Mouse (Mus musculus) intestine, postnatal 0 days (tissue): ENCODE results near the gene Orai2. TPM values are rescaled to one million over a fixed set of nuclear protein-coding genes. Genes with fewer than 3 reads are reported as not detected.
A peak's percentile ranks its signal among the peaks of the same experiment; 100 is the strongest.

Experiments used
- ATAC-seq: fragments of 200-750 bp; cut with Nextera tagmentation; 2 replicates; pipeline ENCODE4 v1.8.0; 2017; ENCODE audit warnings: mild to moderate bottlenecking, moderate TSS enrichment, moderate library complexity
- H3K27ac ChIP-seq: fragments of 300-500 bp; sonication (generic); 2 replicates; pipeline ENCODE4 v1.5.1; 2014; ENCODE audit warnings: mild to moderate bottlenecking, low read depth, low read length, moderate library complexity
- H3K27me3 ChIP-seq: fragments of 300-500 bp; sonication (generic); replicated peaks from 2 replicates; pipeline ENCODE4 v1.6.1; 2014; ENCODE audit warnings: low read length, mixed read lengths; ENCODE audit not compliant: control insufficient read depth, insufficient read depth
- H3K36me3 ChIP-seq: fragments of 300-500 bp; sonication (generic); 2 replicates; pipeline ENCODE4 v1.6.1; 2014; ENCODE audit warnings: mild to moderate bottlenecking, moderate library complexity; ENCODE audit not compliant: control insufficient read depth, insufficient read depth
- H3K4me1 ChIP-seq: fragments of 300-500 bp; sonication (generic); replicated peaks from 2 replicates; pipeline ENCODE4 v1.6.1; 2014; ENCODE audit warnings: antibody characterized with exemption, low read length, mixed read lengths; ENCODE audit not compliant: control insufficient read depth, insufficient read depth
- H3K4me2 ChIP-seq: fragments of 300-500 bp; sonication (generic); replicated peaks from 2 replicates; pipeline ENCODE4 v1.6.1; 2014; ENCODE audit warnings: low read depth, mild to moderate bottlenecking, moderate library complexity
- H3K4me3 ChIP-seq: fragments of 300-500 bp; sonication (generic); 2 replicates; pipeline ENCODE4 v1.5.1; 2014; ENCODE audit warnings: low read depth, low read length
- H3K9ac ChIP-seq: fragments of 300-500 bp; sonication (generic); 2 replicates; pipeline ENCODE4 v1.6.1; 2014; ENCODE audit warnings: mild to moderate bottlenecking, low read depth, low read length
- H3K9me3 ChIP-seq: fragments of 300-500 bp; sonication (generic); 2 replicates; pipeline ENCODE4 v1.6.1; 2016; ENCODE audit warnings: mixed run types; ENCODE audit not compliant: control insufficient read depth
- CTCF ChIP-seq: sonication (generic); IDR thresholded peaks from 2 replicates; pipeline ENCODE4 v1.5.1; 2016; ENCODE audit warnings: low read depth, mild to moderate bottlenecking, control low read depth, antibody characterized with exemption, moderate library complexity
- WGBS: fragments of 180-500 bp; shearing (Covaris S2); extraction: QIAGEN DNeasy Blood & Tissue Kit; methylation state at CpG from one replicate; pipeline ENCODE4 v1.1.7; 2014; 5-methylcytosine and 5-hydroxymethylcytosine counted together
- polyA plus RNA-seq: library from polyadenylated mRNA; unstranded; fragments of >200 nt; fragmentation: Nextera tagmentation; extraction: Ambion mirVana; gene quantifications from 2 replicates; pipeline ENCODE4 v1.2.1, GENCODE M21; 2015

Gene Orai2
- polyA plus RNA-seq, 1 experiment from 2014 or later: 4.3 TPM

DNA sequence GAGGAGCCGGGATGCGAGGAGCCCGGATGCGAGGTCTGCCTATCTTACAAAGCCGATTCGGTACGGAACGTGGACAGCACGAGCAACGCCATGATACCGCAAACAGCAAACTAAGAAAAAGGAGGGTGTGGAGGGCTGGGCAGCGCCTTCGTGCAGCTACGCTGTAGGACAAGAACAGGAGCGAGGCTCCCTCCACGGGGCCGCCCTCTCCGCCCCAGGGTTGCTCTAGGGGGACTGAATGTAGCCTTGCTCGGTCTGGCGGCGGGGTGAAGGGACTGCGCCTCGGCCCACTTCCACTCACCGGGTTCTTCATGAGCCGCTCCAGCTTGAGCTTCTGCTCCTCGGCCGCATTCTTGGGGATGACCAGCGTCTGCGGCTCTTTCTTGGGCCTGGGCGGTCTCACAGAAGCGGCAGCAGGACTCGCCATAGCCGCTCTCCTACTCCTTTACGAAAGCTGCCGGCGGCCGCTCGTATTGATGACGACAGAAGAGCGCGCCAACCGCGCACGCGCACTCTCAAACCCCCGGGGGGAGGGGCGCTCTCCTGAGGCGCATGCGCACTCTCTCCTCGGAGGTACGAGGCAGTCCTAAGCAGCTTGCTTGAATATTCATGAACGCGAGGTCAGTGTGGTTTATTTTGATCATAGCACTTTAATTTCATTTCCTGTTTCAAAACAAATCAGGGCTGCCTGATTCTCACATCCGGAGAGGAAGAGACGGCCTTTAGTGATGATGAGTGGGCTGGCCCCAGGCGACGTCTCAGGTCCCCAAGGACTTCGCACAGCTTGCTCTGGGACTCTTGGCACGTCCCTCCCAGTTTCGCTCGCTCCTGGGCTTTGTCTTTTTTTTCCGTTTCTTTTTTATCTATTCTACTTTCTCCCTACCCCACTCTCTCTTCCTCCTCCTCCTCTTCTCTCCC lies 28.2 kb upstream of the Orai2 start, which contains the start of gene Prkrip1:
Gene Prkrip1 (minus strand): TSS at position 490 of the 918 bp plus-strand sequence.
- peak within 1 kb of the TSS; percentile 91 for H3K9ac ChIP-seq
- no peak for TF ChIP-seq CTCF
- WGBS: under 1% methylated on average over 61 of the region's 62 CpGs
- peak; percentile 87 for ATAC-seq
- H3K36me3 ChIP-seq: peaks cover 32% of the 10 kb centered on the region
- peak within 1 kb of the TSS; percentile 93 for H3K4me3 ChIP-seq
- H3K9me3 ChIP-seq: no peaks in the 10 kb centered on the region
- no peaks in the 10 kb centered on the region for H3K27me3 ChIP-seq
- peak within 1 kb of the TSS; percentile 77 for H3K4me2 ChIP-seq
- H3K27ac ChIP-seq: peak within 1 kb of the TSS; percentile 79
- H3K4me1 ChIP-seq: no peaks in the 10 kb centered on the region

DNA sequence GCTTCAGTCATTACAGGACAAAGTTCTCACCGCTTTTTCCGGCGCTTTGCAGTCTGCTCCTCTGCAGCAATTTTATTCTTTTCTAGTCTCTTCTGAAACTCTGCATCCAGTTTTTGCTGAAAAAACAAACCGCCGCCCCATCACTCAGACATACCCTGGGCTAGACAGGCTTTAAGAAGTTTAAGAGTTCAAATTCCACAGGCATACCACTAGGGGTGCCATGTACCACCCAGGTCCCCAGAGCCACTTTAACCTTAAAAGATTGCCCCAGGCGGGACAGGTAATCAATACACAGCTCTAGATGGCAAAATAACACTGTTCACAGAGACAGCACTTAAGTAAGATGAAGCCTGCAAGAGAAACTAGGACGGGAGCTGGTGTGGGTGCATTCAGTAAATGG lies 21.4 kb upstream of the Orai2 start:
- no peak overlapping the region for H3K4me3 ChIP-seq

DNA sequence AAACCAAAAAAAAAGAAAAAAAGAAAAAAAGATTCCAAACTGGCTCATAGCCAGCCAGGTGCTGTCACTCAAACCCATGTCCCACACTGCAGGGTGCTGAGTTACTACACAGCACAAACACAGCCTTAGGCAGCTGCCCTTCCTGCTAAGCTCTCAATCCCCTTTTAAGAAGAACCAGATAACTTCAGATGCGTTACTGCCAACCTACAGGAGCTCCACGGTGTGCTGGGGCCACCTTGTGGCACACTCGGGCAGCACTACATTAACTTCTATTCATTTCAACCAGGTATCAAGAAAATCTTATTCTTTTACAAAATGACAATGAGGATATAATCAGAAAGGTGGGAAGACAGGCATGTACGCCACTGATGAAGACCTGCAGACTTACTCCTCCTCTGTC lies 16.2 kb upstream of the Orai2 start:
- H3K4me1 ChIP-seq: no peaks in the 10 kb centered on the region
- H3K27ac ChIP-seq: no peak overlapping the region
- H3K9me3 ChIP-seq: no peaks in the 10 kb centered on the region
- ATAC-seq: no peak
- H3K9ac ChIP-seq: no peak overlapping the region
- no peak overlapping the region for H3K4me2 ChIP-seq
- peaks cover 57% of the 10 kb centered on the region for H3K36me3 ChIP-seq
- WGBS: 35% methylated on average over 4 of the region's 4 CpGs
- no peak overlapping the region for H3K4me3 ChIP-seq
- peak; percentile 93 for TF ChIP-seq CTCF
- no peaks in the 10 kb centered on the region for H3K27me3 ChIP-seq

More for the DNA sequence above, 21.4 kb upstream of the Orai2 start:
- peak; percentile 26 for TF ChIP-seq CTCF
- WGBS: 63% methylated on average over 7 of the region's 7 CpGs
- no peaks in the 10 kb centered on the region for H3K27me3 ChIP-seq
- H3K9ac ChIP-seq: no peak overlapping the region
- H3K4me1 ChIP-seq: no peaks in the 10 kb centered on the region
- ATAC-seq: no peak
- no peak overlapping the region for H3K4me2 ChIP-seq
- H3K27ac ChIP-seq: no peak overlapping the region
- H3K36me3 ChIP-seq: peaks cover 77% of the 10 kb centered on the region
- H3K9me3 ChIP-seq: no peaks in the 10 kb centered on the region

DNA sequence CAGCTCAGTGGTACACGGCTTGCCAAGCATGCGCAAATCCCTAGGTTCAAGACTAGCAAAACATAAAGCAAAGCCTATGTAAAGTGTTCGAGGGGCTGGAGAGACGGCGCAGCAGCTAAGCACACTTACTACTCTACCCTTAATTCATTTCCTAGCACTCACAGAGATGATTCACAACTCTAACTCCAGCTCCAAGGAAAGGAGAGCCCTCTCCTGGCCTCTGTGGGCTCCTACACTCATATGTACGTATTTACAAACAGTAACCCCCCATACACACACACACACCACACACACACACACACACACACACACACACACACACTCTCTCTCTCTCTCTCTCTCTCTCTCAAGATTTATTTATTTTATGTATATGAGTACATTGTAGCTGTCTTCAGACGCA lies 13.3 kb upstream of the Orai2 start:
- peaks cover 63% of the 10 kb centered on the region for H3K36me3 ChIP-seq
- no peaks in the 10 kb centered on the region for H3K27me3 ChIP-seq
- H3K9ac ChIP-seq: no peak overlapping the region
- WGBS: 92% methylated on average over 7 of the region's 7 CpGs
- no peak overlapping the region for H3K4me2 ChIP-seq
- peak; percentile 46 for TF ChIP-seq CTCF
- H3K27ac ChIP-seq: no peak overlapping the region
- no peaks in the 10 kb centered on the region for H3K4me1 ChIP-seq
- no peak for ATAC-seq
- no peak overlapping the region for H3K4me3 ChIP-seq
- H3K9me3 ChIP-seq: no peaks in the 10 kb centered on the region

DNA sequence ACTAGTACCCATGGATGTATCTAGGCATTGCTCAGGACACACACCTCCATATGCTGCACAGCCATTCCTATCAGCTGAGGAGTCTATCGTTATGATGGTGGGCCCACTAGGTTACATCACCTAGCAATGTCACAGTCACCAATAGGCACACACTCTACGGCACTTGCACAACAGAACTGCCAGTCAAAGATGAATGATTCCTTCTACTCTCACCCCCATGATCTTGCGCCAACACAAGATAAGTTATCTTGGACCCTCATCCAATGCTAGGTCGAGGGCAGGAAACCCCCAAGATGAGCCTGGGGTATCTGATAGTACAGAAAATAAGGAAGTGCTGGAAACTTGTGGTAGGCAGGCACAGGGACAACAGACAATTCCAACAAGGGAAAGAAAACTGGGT lies 12.3 kb upstream of the Orai2 start:
- no peak for ATAC-seq
- Histone ChIP-seq H3K27ac (no peak overlapping the region), H3K27me3 (no peaks in the 10 kb centered on the region), H3K4me3 (no peak overlapping the region), H3K9me3 (no peaks in the 10 kb centered on the region), H3K4me2 (no peak overlapping the region), H3K4me1 (no peaks in the 10 kb centered on the region), H3K36me3 (peaks cover 62% of the 10 kb centered on the region), H3K9ac (no peak overlapping the region)
- 82% methylated on average over 4 of the region's 4 CpGs for WGBS
- no peak for TF ChIP-seq CTCF

DNA sequence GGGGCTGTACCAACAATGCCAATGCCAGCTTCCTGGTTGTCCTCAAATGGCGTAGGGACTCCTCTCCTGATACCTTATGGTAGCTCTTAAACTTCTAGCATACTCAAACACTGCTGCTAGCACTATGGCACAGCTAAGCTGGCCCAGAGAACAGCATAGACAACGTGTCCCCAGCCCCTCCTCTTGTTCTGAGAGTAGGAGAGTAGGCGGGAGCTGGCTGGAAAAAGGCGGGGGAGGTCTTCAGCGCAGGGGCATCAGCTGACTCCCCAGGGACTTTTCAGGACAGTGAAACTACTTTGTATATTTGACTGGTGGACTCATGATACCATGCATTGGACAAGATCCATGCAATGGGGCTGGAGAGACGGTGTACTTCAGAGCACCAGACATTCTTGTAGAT lies 11.5 kb upstream of the Orai2 start:
- no peak for TF ChIP-seq CTCF
- Histone ChIP-seq H3K36me3 (peaks cover 59% of the 10 kb centered on the region), H3K4me1 (no peaks in the 10 kb centered on the region), H3K27ac (no peak overlapping the region), H3K4me3 (no peak overlapping the region), H3K27me3 (no peaks in the 10 kb centered on the region), H3K4me2 (no peak overlapping the region), H3K9me3 (no peaks in the 10 kb centered on the region), H3K9ac (no peak overlapping the region)
- ATAC-seq: no peak
- 86% methylated on average over 6 of the region's 6 CpGs for WGBS
